Mouse (Mus musculus) heart, postnatal 0 days (tissue): Measurements from ENCODE around the gene Synm. TPM values are rescaled to one million over a fixed set of nuclear protein-coding genes. Genes with fewer than 3 reads are reported as not detected.
A peak's percentile ranks its signal among the peaks of the same experiment; 100 is the strongest.

Source experiments
- ATAC-seq: fragments of 200-750 bp; cut with Nextera tagmentation; 2 replicates; pipeline ENCODE4 v1.8.0; 2017; ENCODE audit warnings: low read depth, moderate number of reproducible peaks, moderate library complexity; ENCODE audit not compliant: insufficient read depth
- DNase-seq: peaks from one replicate; pipeline ENCODE4 v3.0.0-alpha.2; 2016; ENCODE audit warnings: low spot score
- H3K27ac ChIP-seq: fragments of 300-500 bp; sonication (generic); 2 replicates; pipeline ENCODE4 v1.5.1; 2014; ENCODE audit warnings: low read depth, mild to moderate bottlenecking
- H3K27me3 ChIP-seq: fragments of 300-500 bp; sonication (generic); 2 replicates; pipeline ENCODE4 v1.6.1; 2014; ENCODE audit warnings: low read length, mixed read lengths; ENCODE audit not compliant: control insufficient read depth, insufficient read depth
- H3K36me3 ChIP-seq: fragments of 300-500 bp; sonication (generic); replicated peaks from 2 replicates; pipeline ENCODE4 v1.6.1; 2014; ENCODE audit warnings: low read length, mixed read lengths; ENCODE audit not compliant: control insufficient read depth, insufficient read depth
- H3K4me1 ChIP-seq: fragments of 300-500 bp; sonication (generic); 2 replicates; pipeline ENCODE4 v1.6.1; 2014; ENCODE audit warnings: antibody characterized with exemption; ENCODE audit not compliant: control insufficient read depth, insufficient read depth
- H3K4me2 ChIP-seq: fragments of 300-500 bp; sonication (generic); 2 replicates; pipeline ENCODE4 v1.6.1; 2014; ENCODE audit warnings: low read depth, mild to moderate bottlenecking, low read length, moderate library complexity
- H3K4me3 ChIP-seq: fragments of 300-500 bp; sonication (generic); 2 replicates; pipeline ENCODE4 v1.5.1; 2014; ENCODE audit warnings: low read depth, low read length
- H3K9ac ChIP-seq: fragments of 300-500 bp; sonication (generic); replicated peaks from 2 replicates; pipeline ENCODE4 v1.6.1; 2014; ENCODE audit warnings: low read depth, low read length, mixed read lengths
- H3K9me3 ChIP-seq: fragments of 300-500 bp; sonication (generic); replicated peaks from 2 replicates; pipeline ENCODE4 v1.6.1; 2016; ENCODE audit warnings: low read length; ENCODE audit not compliant: control insufficient read depth
- CTCF ChIP-seq: IDR thresholded peaks from 2 replicates; pipeline ENCODE4 v1.5.1; 2016; ENCODE audit warnings: antibody characterized with exemption, control low read depth, low read depth
- EP300 ChIP-seq: IDR thresholded peaks from 2 replicates; pipeline ENCODE4 v1.6.1; 2016; ENCODE audit warnings: antibody characterized with exemption, low read depth
- WGBS: fragments of 180-500 bp; shearing (Covaris S2); extraction: QIAGEN DNeasy Blood & Tissue Kit; methylation state at CpG from one replicate; pipeline ENCODE4 v1.1.7; 2014; 5-methylcytosine and 5-hydroxymethylcytosine counted together
- polyA plus RNA-seq: library from polyadenylated mRNA; unstranded; fragments of >200 nt; fragmentation: Nextera tagmentation; extraction: Ambion mirVana; gene quantifications from 2 replicates; pipeline ENCODE4 v1.2.1, GENCODE M21; 2015
- total RNA-seq: library from RNA; depleted of rRNA; stranded (reverse); fragments of >200 nt; gene quantifications from 2 replicates; pipeline ENCODE4 v1.2.3, GENCODE M21; 2014; ENCODE audit warnings: low replicate concordance

The Synm gene
- total and polyA plus RNA-seq, 2 experiments from 2014 or later = 1.5 to 17.2 TPM

DNA sequence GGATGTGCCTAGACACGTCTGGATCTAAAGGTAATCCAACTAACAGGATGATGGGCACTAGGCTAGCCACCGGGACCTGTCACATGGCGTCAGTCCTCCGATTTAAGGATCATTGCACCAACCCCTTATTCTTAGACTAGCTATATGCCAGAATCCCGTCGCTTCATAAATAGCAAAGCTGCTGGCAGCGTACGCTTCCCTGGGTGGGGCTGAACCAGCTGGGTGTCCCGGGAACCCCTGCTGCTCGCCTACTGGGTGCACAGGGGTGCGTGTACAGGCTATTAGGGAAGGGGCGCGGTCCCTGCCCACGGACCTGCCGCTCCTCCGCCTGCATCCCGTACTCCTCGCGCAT lies 1.1 kb downstream of the Synm start:
- Histone ChIP-seq H3K9me3 (no peaks in the 10 kb centered on the region), H3K9ac (peak overlapping the region; percentile 36; the same call in 1 of the 2 replicates), H3K4me2 (peak overlapping the region; percentile 91), H3K4me3 (peak overlapping the region; percentile 50), H3K36me3 (no peaks in the 10 kb centered on the region), H3K27ac (no peak overlapping the region), H3K27me3 (peaks cover 24% of the 10 kb centered on the region), H3K4me1 (peaks cover 6% of the 10 kb centered on the region)
- no peak for DNase-seq
- no peak for ATAC-seq
- under 1% methylated on average over 19 of the region's 19 CpGs for WGBS
- TF ChIP-seq CTCF = no peak

DNA sequence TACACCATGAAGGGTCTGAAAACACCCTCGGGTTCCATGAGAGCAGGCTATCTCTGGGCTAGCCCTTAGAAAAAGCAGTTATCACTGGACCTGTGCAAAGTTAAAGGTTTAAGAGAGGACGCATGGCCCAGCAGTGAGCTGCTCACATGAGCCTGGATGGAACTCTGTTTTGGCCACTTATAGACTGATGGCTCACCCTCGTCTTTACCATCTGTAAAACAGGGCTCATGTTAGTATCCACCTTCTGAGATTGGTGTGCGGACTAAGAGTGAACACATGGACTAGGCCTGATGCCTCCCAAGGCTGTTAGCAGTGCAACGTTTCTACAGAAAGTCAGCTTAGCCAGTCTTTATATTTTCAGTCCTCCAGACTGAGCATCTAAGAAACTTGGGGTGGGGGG lies 2.9 kb downstream of the Synm start:
- TF ChIP-seq EP300 (no peak), CTCF (no peak)
- ATAC-seq (no peak), DNase-seq (no peak)
- H3K9me3 ChIP-seq = no peaks in the 10 kb centered on the region
- no peak overlapping the region for H3K4me3 ChIP-seq
- no peak overlapping the region for H3K4me2 ChIP-seq
- WGBS = 87% methylated on average over 5 of the region's 5 CpGs
- H3K9ac ChIP-seq = no peak overlapping the region
- H3K27me3 ChIP-seq = peaks cover 24% of the 10 kb centered on the region
- no peak overlapping the region for H3K27ac ChIP-seq
- H3K36me3 ChIP-seq = no peaks in the 10 kb centered on the region
- H3K4me1 ChIP-seq = peaks cover 6% of the 10 kb centered on the region

DNA sequence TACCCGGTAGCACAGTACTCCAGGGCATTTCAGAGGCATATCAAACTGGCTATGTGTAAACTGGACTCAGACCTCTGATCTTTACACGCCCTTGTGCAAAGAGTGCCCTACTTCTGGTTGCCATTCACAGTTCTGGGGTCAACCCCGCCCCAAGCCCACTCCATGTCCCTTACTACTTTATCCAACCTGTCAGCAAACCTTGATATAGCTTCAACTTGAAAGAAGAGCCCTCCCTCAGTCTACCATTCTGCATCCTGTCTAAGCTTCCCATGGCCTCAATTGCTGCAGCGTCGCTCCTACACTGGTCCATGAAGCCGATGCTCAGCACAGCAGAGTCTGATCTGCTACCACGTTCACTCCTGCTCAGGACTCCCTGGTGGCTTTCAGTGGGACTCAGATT lies 4.2 kb downstream of the Synm start:
- Histone ChIP-seq H3K9me3 (no peaks in the 10 kb centered on the region), H3K4me1 (peaks cover 6% of the 10 kb centered on the region), H3K27me3 (peaks cover 18% of the 10 kb centered on the region), H3K36me3 (no peaks in the 10 kb centered on the region), H3K27ac (no peak overlapping the region), H3K4me3 (no peak overlapping the region), H3K4me2 (no peak overlapping the region), H3K9ac (no peak overlapping the region)
- DNase-seq (no peak), ATAC-seq (no peak)
- WGBS = 89% methylated on average over 7 of the region's 7 CpGs
- TF ChIP-seq EP300 (no peak), CTCF (no peak)

DNA sequence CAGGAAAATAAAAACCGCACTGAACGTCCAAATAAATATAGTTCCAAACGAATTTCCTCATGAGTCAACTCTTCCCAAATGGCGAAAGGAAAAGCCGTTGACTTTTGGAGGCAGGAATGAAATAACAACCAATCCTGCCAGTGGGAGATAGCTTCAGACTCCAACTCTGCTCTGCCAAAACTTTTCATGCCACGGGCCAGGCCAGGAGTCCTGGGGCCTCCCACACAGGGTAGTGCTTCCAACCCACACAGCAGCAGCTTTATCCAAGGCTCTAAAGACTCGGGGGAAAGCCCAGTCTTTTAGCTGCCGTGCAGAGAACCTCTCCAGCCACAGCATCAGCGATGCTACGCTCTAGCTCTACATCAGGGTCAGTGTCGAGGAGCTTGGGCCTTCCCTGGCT lies 4.9 kb downstream of the Synm start:
- no peaks in the 10 kb centered on the region for H3K9me3 ChIP-seq
- H3K4me2 ChIP-seq = no peak overlapping the region
- peaks cover 6% of the 10 kb centered on the region for H3K4me1 ChIP-seq
- WGBS = 54% methylated on average over 11 of the region's 11 CpGs
- H3K9ac ChIP-seq = no peak overlapping the region
- ATAC-seq (no peak), DNase-seq (no peak)
- no peak for TF ChIP-seq CTCF
- no peak for TF ChIP-seq EP300
- H3K36me3 ChIP-seq = no peaks in the 10 kb centered on the region
- no peak overlapping the region for H3K4me3 ChIP-seq
- peaks cover 16% of the 10 kb centered on the region for H3K27me3 ChIP-seq
- H3K27ac ChIP-seq = no peak overlapping the region

- 81% methylated on average over 4 of the region's 4 CpGs for WGBS
- H3K9me3 ChIP-seq = no peaks in the 10 kb centered on the region
- ATAC-seq (no peak), DNase-seq (no peak)
- TF ChIP-seq CTCF = no peak
- no peak for TF ChIP-seq EP300
- no peaks in the 10 kb centered on the region for H3K27me3 ChIP-seq
- H3K36me3 ChIP-seq = no peaks in the 10 kb centered on the region
- no peak overlapping the region for H3K4me2 ChIP-seq
- H3K4me1 ChIP-seq = no peaks in the 10 kb centered on the region
- no peak overlapping the region for H3K9ac ChIP-seq
- H3K4me3 ChIP-seq = no peak overlapping the region
- no peak overlapping the region for H3K27ac ChIP-seq
Observed at GRCm38 (mm10) chr7:67749441-67750239, 9.9 kb downstream of the Synm start.
